Mouse (Mus musculus): ENCODE measurements around the gene Rad18.

Gene Rad18

GRCm38 (mm10) chr6:112684065-112684464 is 12.4 kb downstream of the Rad18 start:
- CTCF ChIA-PET = no interaction called here

GRCm38 (mm10) chr6:112632071-112632470 is 64.4 kb downstream of the Rad18 start:
- CTCF ChIA-PET = no interaction called here

- CTCF ChIA-PET = no interaction called here
These were observed 66.2 kb downstream of the Rad18 start for GRCm38 (mm10) chr6:112630291-112630690.

GRCm38 (mm10) chr6:112628301-112628700 is 68.2 kb downstream of the Rad18 start:
- CTCF ChIA-PET = no interaction called here

- CTCF ChIA-PET = no interaction called here
These were observed 74.2 kb downstream of the Rad18 start for GRCm38 (mm10) chr6:112622321-112622720.

- CTCF ChIA-PET = no interaction called here
These were observed 76.5 kb downstream of the Rad18 start for GRCm38 (mm10) chr6:112620027-112620426.

- CTCF ChIA-PET = no interaction called here
These were observed 78.7 kb downstream of the Rad18 start for GRCm38 (mm10) chr6:112617728-112618318.

GRCm38 (mm10) chr6:112609027-112609426 is 87.5 kb downstream of the Rad18 start:
- CTCF ChIA-PET = no interaction called here

GRCm38 (mm10) chr6:112603866-112604265 is 92.6 kb downstream of the Rad18 start:
- CTCF ChIA-PET = no interaction called here

- CTCF ChIA-PET = no interaction called here
These were observed 101.5 kb downstream of the Rad18 start for GRCm38 (mm10) chr6:112594971-112595370.

- CTCF ChIA-PET = no interaction called here
These were observed 108.6 kb downstream of the Rad18 start for GRCm38 (mm10) chr6:112587912-112588311.

GRCm38 (mm10) chr6:112586999-112587398 is 109.5 kb downstream of the Rad18 start:
- CTCF ChIA-PET = no interaction called here

GRCm38 (mm10) chr6:112584961-112585360 is 111.5 kb downstream of the Rad18 start:
- CTCF ChIA-PET = no interaction called here

GRCm38 (mm10) chr6:112582022-112582421 is 114.5 kb downstream of the Rad18 start:
- CTCF ChIA-PET = no interaction called here

GRCm38 (mm10) chr6:112577198-112577597 is 119.3 kb downstream of the Rad18 start:
- CTCF ChIA-PET = no interaction called here

GRCm38 (mm10) chr6:112574558-112574957 is 121.9 kb downstream of the Rad18 start:
- CTCF ChIA-PET = no interaction called here

GRCm38 (mm10) chr6:112570413-112570812 is 126.1 kb downstream of the Rad18 start:
- CTCF ChIA-PET = no interaction called here

Measured in spleen, embryonic (tissue).